ENCODE assay signal across 16 mouse cellular contexts in the genomic region with DNA sequence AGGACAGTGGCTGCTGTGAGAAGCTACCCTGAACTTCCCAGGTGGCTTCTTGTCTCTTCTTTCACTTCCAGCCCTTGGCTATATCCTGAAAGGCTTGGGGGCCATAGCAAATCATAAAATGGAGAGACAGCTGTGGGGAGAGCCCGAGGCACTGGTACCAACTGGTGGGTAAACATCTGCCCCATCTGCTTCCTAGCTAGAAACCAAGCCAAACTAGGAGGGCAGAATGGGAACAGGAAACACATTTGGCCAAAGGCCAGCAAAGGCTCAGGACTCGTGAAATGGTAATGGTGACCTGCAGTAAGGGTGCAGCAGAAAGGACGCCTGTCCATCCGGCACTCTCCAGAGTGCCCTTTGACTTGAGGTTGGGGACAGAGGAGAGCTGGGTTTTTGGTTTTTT. TPM values are rescaled to one million over a fixed set of nuclear protein-coding genes. Genes with fewer than 3 reads are reported as not detected.
DNase-seq lines count a peak whose midpoint lies in the region; ATAC-seq and TF ChIP-seq lines count a peak whose summit lies in the region.
"Had no signal": no experiment of that assay in that cellular context is flagged by ENCODE, and none has a peak within 500 bp of the region (broad histone marks: within the 10 kb centered on the region; RNA-seq: fewer than 3 reads in every experiment).

No protein-coding gene starts in this region.

- H3K36me3 ChIP-seq in heart, embryonic 10.5 days, result no peaks in the 10 kb centered on the region
- no peaks in the 10 kb centered on the region for H3K36me3 ChIP-seq in kidney, adult 2 months (ENCODE audit: control insufficient read depth, insufficient read depth, low read length)
- no peaks in the 10 kb centered on the region for H3K36me3 ChIP-seq in midbrain, embryonic 11.5 days (ENCODE audit: control insufficient read depth, insufficient read depth, low read length)
- H3K36me3 ChIP-seq in midbrain, postnatal 0 days (ENCODE audit: insufficient read depth, low read length), result no peaks in the 10 kb centered on the region
- H3K36me3 ChIP-seq: embryonic facial prominence, embryonic 15.5 days; midbrain, embryonic 10.5 days had no signal

- H3K9ac ChIP-seq in midbrain, embryonic 11.5 days (ENCODE audit: low read length), result no peak overlapping the region
- H3K9ac ChIP-seq in midbrain, postnatal 0 days (replicated peaks; ENCODE audit: low read length, poor library complexity, severe bottlenecking), result no peak overlapping the region
- H3K9ac ChIP-seq: embryonic facial prominence, embryonic 15.5 days; forebrain, embryonic 13.5 days; liver, embryonic 14.5 days had no signal

- H3K4me3 ChIP-seq in heart, embryonic 10.5 days, result no peak overlapping the region
- H3K4me3 ChIP-seq in kidney, adult 2 months (ENCODE audit: insufficient read depth, low read depth, low read length), result no peak overlapping the region
- H3K4me3 ChIP-seq in midbrain, embryonic 11.5 days (ENCODE audit: low read depth, low read length), result no peak overlapping the region
- no peak overlapping the region for H3K4me3 ChIP-seq in midbrain, postnatal 0 days (ENCODE audit: low read depth, low read length)
- H3K4me3 ChIP-seq: embryonic facial prominence, embryonic 15.5 days; forebrain, embryonic 13.5 days; midbrain, embryonic 10.5 days had no signal

- DNase-seq in heart, embryonic 10.5 days (ENCODE audit: low spot score), result no peak
- DNase-seq in heart, adult 8-10 months (ENCODE audit: low spot score), result no peak
- peak; percentile 55 for DNase-seq in kidney, postnatal 14 days
- no peak for DNase-seq in kidney, adult 2 months
- peak; percentile 45 for DNase-seq in midbrain, embryonic 11.5 days (ENCODE audit: low spot score, missing footprints)
- DNase-seq in midbrain, postnatal 0 days (ENCODE audit: low spot score), result no peak
- peak; percentile 51 for DNase-seq in lung, postnatal 14 days
- DNase-seq in spleen, adult 18-20 months, result no peak
- DNase-seq: cerebellum, postnatal 36 days; right cerebral cortex, postnatal 25 days; thymus, adult 18-20 months had no signal

- no peak for TF ChIP-seq POLR2A in kidney, adult 2 months (IDR thresholded peaks at IDR 0.05; ENCODE audit: low read depth, low read length)

- H3K4me2 ChIP-seq in midbrain, embryonic 11.5 days, result no peak overlapping the region
- no peak overlapping the region for H3K4me2 ChIP-seq in midbrain, postnatal 0 days (ENCODE audit: low read depth, low read length, poor library complexity, severe bottlenecking)
- H3K4me2 ChIP-seq: embryonic facial prominence, embryonic 15.5 days; forebrain, embryonic 13.5 days; heart, embryonic 11.5 days had no signal

- peak overlapping the region; percentile 64 for H3K27ac ChIP-seq in heart, embryonic 10.5 days
- H3K27ac ChIP-seq in kidney, adult 2 months (ENCODE audit: insufficient read depth, low read depth, low read length), result no peak overlapping the region
- no peak overlapping the region for H3K27ac ChIP-seq in midbrain, embryonic 11.5 days (ENCODE audit: low read depth, low read length)
- no peak overlapping the region for H3K27ac ChIP-seq in midbrain, postnatal 0 days (ENCODE audit: low read depth, low read length)
- H3K27ac ChIP-seq: embryonic facial prominence, embryonic 15.5 days; forebrain, embryonic 13.5 days; liver, embryonic 14.5 days; midbrain, embryonic 10.5 days had no signal

- no peak for ATAC-seq in midbrain, embryonic 11.5 days (ENCODE audit: low FRiP score)
- no peak for ATAC-seq in midbrain, postnatal 0 days (ENCODE audit: low FRiP score)
- ATAC-seq: forebrain, embryonic 13.5 days had no signal

- WGBS in heart, embryonic 10.5 days, result 62% methylated on average over 4 of the region's 4 CpGs
- 24% methylated on average over 4 of the region's 4 CpGs for WGBS in kidney, adult 2 months
- 77% methylated on average over 4 of the region's 4 CpGs for WGBS in midbrain, embryonic 11.5 days
- WGBS in midbrain, postnatal 0 days, result 72% methylated on average over 4 of the region's 4 CpGs

- H3K4me1 ChIP-seq in heart, embryonic 10.5 days, result peaks cover 42% of the 10 kb centered on the region
- H3K4me1 ChIP-seq in kidney, adult 2 months (ENCODE audit: control insufficient read depth, insufficient read depth, low read length), result no peaks in the 10 kb centered on the region
- H3K4me1 ChIP-seq in midbrain, embryonic 11.5 days (ENCODE audit: control insufficient read depth, insufficient read depth, low read length), result peaks cover 12% of the 10 kb centered on the region; the same call in 1 of the 2 replicates
- H3K4me1 ChIP-seq in midbrain, postnatal 0 days (ENCODE audit: insufficient read depth, low read length), result peaks cover 3% of the 10 kb centered on the region

- H3K9me3 ChIP-seq in heart, embryonic 10.5 days, result no peaks in the 10 kb centered on the region
- H3K9me3 ChIP-seq in midbrain, embryonic 11.5 days (ENCODE audit: control insufficient read depth, low read length), result no peaks in the 10 kb centered on the region
- no peaks in the 10 kb centered on the region for H3K9me3 ChIP-seq in midbrain, postnatal 0 days (ENCODE audit: low read length)
- H3K9me3 ChIP-seq: embryonic facial prominence, embryonic 15.5 days; forebrain, embryonic 13.5 days; midbrain, embryonic 10.5 days had no signal

- TF ChIP-seq CTCF in kidney, adult 2 months (conservative IDR thresholded peaks at IDR 0.05; ENCODE audit: insufficient read depth, insufficient read length, low read depth, low read length), result no peak
- no peak for TF ChIP-seq CTCF in midbrain, postnatal 0 days (IDR thresholded peaks at IDR 0.05)

- H3K27me3 ChIP-seq in heart, embryonic 10.5 days (ENCODE audit: insufficient read depth, poor library complexity, severe bottlenecking), result no peaks in the 10 kb centered on the region; the same call in 1 of the 2 replicates
- no peaks in the 10 kb centered on the region for H3K27me3 ChIP-seq in kidney, adult 2 months (replicated peaks; ENCODE audit: control insufficient read depth, insufficient read depth, low read length)
- no peaks in the 10 kb centered on the region for H3K27me3 ChIP-seq in midbrain, embryonic 11.5 days (ENCODE audit: control insufficient read depth, insufficient read depth, low read length)
- H3K27me3 ChIP-seq in midbrain, postnatal 0 days (ENCODE audit: insufficient read depth, low read length), result no peaks in the 10 kb centered on the region
- H3K27me3 ChIP-seq: embryonic facial prominence, embryonic 15.5 days; forebrain, embryonic 13.5 days had no signal

RNA-seq across cellular contexts. Expression of gene Tbc1d7, which starts 47.5 kb away (rescaled TPM):
- 55.0 and 55.8 TPM in 2 replicates for polyA plus RNA-seq in heart, embryonic 10.5 days (2016; fragmentation: Nextera tagmentation; extraction: Ambion mirVana)
- total RNA-seq in heart, adult 8-10 months (2022), result 10 to 100 TPM; 30.4 to 34.8 (median 33.0) TPM
- 26.3 and 33.7 TPM in 2 replicates for polyA plus RNA-seq in kidney, adult 2 months (2012; rRNA removed)
- 70.2 and 71.5 TPM in 2 replicates for polyA plus RNA-seq in midbrain, embryonic 11.5 days (2014; fragmentation: Nextera tagmentation; extraction: Ambion mirVana)
- 30.8 and 48.9 TPM in 2 replicates for total RNA-seq in midbrain, postnatal 0 days (2014; rRNA removed)
- 85.9 and 94.3 TPM in 2 replicates for polyA plus RNA-seq in midbrain, postnatal 0 days (2015; fragmentation: Nextera tagmentation; extraction: Ambion mirVana)

Comparison
In these comparisons a context has a peak if more than half of its experiments do, and no peak if none do; other contexts are left out.
1. DNase-seq: peak in kidney, postnatal 14 days (single experiment), midbrain, embryonic 11.5 days (single experiment) and lung, postnatal 14 days (single experiment); none in heart, embryonic 10.5 days (single experiment), heart, adult 8-10 months (single experiment), kidney, adult 2 months (single experiment), midbrain, postnatal 0 days (single experiment) and spleen, adult 18-20 months (0 of 2).